Mouse (Mus musculus) olfactory bulb, adult 2 months (tissue): ENCODE results near the gene Akr1b8. TPM values are rescaled to one million over a fixed set of nuclear protein-coding genes. Genes with fewer than 3 reads are reported as not detected.
"Not testable (repeated sequence)": the region's sequence is repeated elsewhere in the genome, so short reads cannot be mapped to it uniquely, and the experiment has no call there.

Source experiments
- H3K27ac ChIP-seq: fragments of 200-500 bp; 2 replicates; pipeline ENCODE4 v1.5.1; 2012; ENCODE audit warnings: low read depth, low read length; ENCODE audit not compliant: insufficient read depth
- H3K4me1 ChIP-seq: fragments of 200-500 bp; 2 replicates; pipeline ENCODE4 v1.6.1; 2012; ENCODE audit warnings: low read length; ENCODE audit not compliant: control insufficient read depth, insufficient read depth
- H3K4me3 ChIP-seq: fragments of 200-500 bp; 2 replicates; pipeline ENCODE4 v1.5.1; 2012; ENCODE audit warnings: mild to moderate bottlenecking, low read depth, low read length, moderate library complexity; ENCODE audit not compliant: insufficient read depth
- CTCF ChIP-seq: fragments of 200-500 bp; IDR thresholded peaks from 2 replicates; pipeline ENCODE4 v1.5.1; 2012; ENCODE audit warnings: low read depth, mild to moderate bottlenecking, low read length, moderate library complexity; ENCODE audit not compliant: insufficient read depth
- POLR2A ChIP-seq: fragments of 200-500 bp; IDR thresholded peaks from 2 replicates; pipeline ENCODE4 v1.6.1; 2012; ENCODE audit warnings: mild to moderate bottlenecking, low read depth, low read length, moderate library complexity; ENCODE audit not compliant: insufficient read depth
- WGBS: fragments of 180-500 bp; shearing (Covaris S2); methylation state at CpG from one replicate; pipeline ENCODE4 v1.1.7; 2018; 5-methylcytosine and 5-hydroxymethylcytosine counted together
- polyA plus RNA-seq: library from polyadenylated mRNA; stranded (reverse); fragments of >200 nt; gene quantifications from 2 replicates; pipeline ENCODE4 v1.2.4, GENCODE M21; 2012; ENCODE audit warnings: low replicate concordance; ENCODE audit not compliant: missing spikeins, insufficient read depth, insufficient read length

Akr1b8 gene
- polyA plus RNA-seq, 1 experiment, result not detected

- WGBS, result 81% methylated on average over 5 of the region's 5 CpGs
- no peak overlapping the region for H3K4me3 ChIP-seq
- TF ChIP-seq POLR2A (no peak), CTCF (no peak)
- no peak overlapping the region for H3K27ac ChIP-seq
- H3K4me1 ChIP-seq, result no peaks in the 10 kb centered on the region
Observed at GRCm38 (mm10) chr6:34395897-34396296, 42.0 kb downstream of the Akr1b8 start.

GRCm38 (mm10) chr6:34398431-34398830 lies 44.5 kb downstream of the Akr1b8 start:
- Histone ChIP-seq H3K27ac (no peak overlapping the region), H3K4me3 (no peak overlapping the region), H3K4me1 (no peaks in the 10 kb centered on the region)
- no peak for TF ChIP-seq CTCF
- no peak for TF ChIP-seq POLR2A
- 96% methylated on average over 6 of the region's 6 CpGs for WGBS

GRCm38 (mm10) chr6:34399606-34400220 lies 45.8 kb downstream of the Akr1b8 start:
- Histone ChIP-seq H3K4me3 (no peak overlapping the region), H3K4me1 (no peaks in the 10 kb centered on the region), H3K27ac (no peak overlapping the region)
- WGBS, result 87% methylated on average over 13 of the region's 13 CpGs
- TF ChIP-seq POLR2A, result no peak

GRCm38 (mm10) chr6:34400696-34401095 lies 46.8 kb downstream of the Akr1b8 start:
- Histone ChIP-seq H3K27ac (no peak overlapping the region), H3K4me3 (no peak overlapping the region), H3K4me1 (no peaks in the 10 kb centered on the region)
- 86% methylated on average over 2 of the region's 2 CpGs for WGBS
- TF ChIP-seq CTCF, result no peak
- TF ChIP-seq POLR2A, result no peak

- 97% methylated on average over 4 of the region's 4 CpGs for WGBS
- Histone ChIP-seq H3K4me1 (no peaks in the 10 kb centered on the region), H3K4me3 (no peak overlapping the region), H3K27ac (no peak overlapping the region)
- TF ChIP-seq CTCF, result no peak
- TF ChIP-seq POLR2A, result no peak
Observed at GRCm38 (mm10) chr6:34406746-34407145, 52.8 kb downstream of the Akr1b8 start.

GRCm38 (mm10) chr6:34407403-34407802 lies 53.5 kb downstream of the Akr1b8 start:
- H3K4me1 ChIP-seq, result no peaks in the 10 kb centered on the region
- H3K27ac ChIP-seq, result no peak overlapping the region
- TF ChIP-seq CTCF, result no peak
- no peak for TF ChIP-seq POLR2A
- WGBS, result 72% methylated on average over 10 of the region's 10 CpGs
- no peak overlapping the region for H3K4me3 ChIP-seq

GRCm38 (mm10) chr6:34412023-34412422 lies 58.1 kb downstream of the Akr1b8 start, which contains the start of gene Akr1b7:
Gene Akr1b7, plus strand, starts transcription at chr6:34412334.
- TF ChIP-seq POLR2A (no peak), CTCF (no peak)
- no peak within 1 kb of the TSS for H3K4me3 ChIP-seq
- 73% methylated on average over 6 of the region's 6 CpGs for WGBS
- no peaks in the 10 kb centered on the region for H3K4me1 ChIP-seq
- H3K27ac ChIP-seq, result no peak within 1 kb of the TSS

GRCm38 (mm10) chr6:34412688-34413087 lies 58.8 kb downstream of the Akr1b8 start:
- Histone ChIP-seq H3K27ac (no peak overlapping the region), H3K4me3 (no peak overlapping the region), H3K4me1 (no peaks in the 10 kb centered on the region)
- TF ChIP-seq POLR2A, result no peak
- TF ChIP-seq CTCF, result no peak
- 76% methylated on average over 1 of the region's 1 CpGs for WGBS

GRCm38 (mm10) chr6:34413386-34413785 lies 59.5 kb downstream of the Akr1b8 start:
- H3K27ac ChIP-seq, H3K4me1 ChIP-seq, H3K4me3 ChIP-seq: not testable (repeated sequence)
- WGBS, result 78% methylated on average over 1 of the region's 1 CpGs

- no peak overlapping the region for H3K27ac ChIP-seq
- no peak overlapping the region for H3K4me3 ChIP-seq
- no peaks in the 10 kb centered on the region for H3K4me1 ChIP-seq
- 100% methylated on average over 2 of the region's 2 CpGs for WGBS
- TF ChIP-seq CTCF, result no peak
- TF ChIP-seq POLR2A, result no peak
Observed at GRCm38 (mm10) chr6:34416521-34416920, 62.6 kb downstream of the Akr1b8 start.

Other genes starting within 250 kb of the Akr1b8 start
- not detected in 2 replicates for gene Slc35b4, start 177.0 kb upstream of the Akr1b8 start, polyA plus RNA-seq
- not detected in 2 replicates for gene Akr1b3, start 36.6 kb upstream of the Akr1b8 start, polyA plus RNA-seq
- gene Akr1b10, start 30.1 kb downstream of the Akr1b8 start, polyA plus RNA-seq, result not detected in 2 replicates
- gene Akr1b7, start 58.2 kb downstream of the Akr1b8 start, polyA plus RNA-seq, result not detected in 2 replicates
- not detected in 2 replicates for gene Bpgm, start 122.1 kb downstream of the Akr1b8 start, polyA plus RNA-seq
- gene Cald1, start 244.4 kb downstream of the Akr1b8 start, polyA plus RNA-seq, result not detected in 2 replicates